Mouse (Mus musculus) mouse embryonic stem cell (cell line): Measurements from ENCODE around the gene Ralgps1.
"Not testable (repeated sequence)": the region's sequence is repeated elsewhere in the genome, so short reads cannot be mapped to it uniquely, and the experiment has no call there.

ENCODE experiments used
- in situ Hi-C, 2 experiments: fragments of 300-500 bp; cut with MboI; formaldehyde crosslinking; loops; 1 replicate in 1 of 2; 3 replicates in 1 of 2; pipeline ENCODE4 v1.14.3; 2019 to 2020; ENCODE audit warnings: low sequenced_read_pairs in 2 of 2, low pct_unique_long_range_greater_than_20kb in 1 of 2, mixed read lengths in 1 of 2; ENCODE audit not compliant: unreplicated experiment in 1 of 2

The Ralgps1 gene

GRCm38 (mm10) chr2:33137244-33137643 is 234.0 kb downstream of the Ralgps1 start:
- in situ Hi-C loops = no loop called here

- in situ Hi-C loops = no loop called here
Measured at GRCm38 (mm10) chr2:33136366-33136765, 234.9 kb downstream of the Ralgps1 start.

GRCm38 (mm10) chr2:33134766-33135490 is 236.4 kb downstream of the Ralgps1 start:
- in situ Hi-C loops = no loop called here

GRCm38 (mm10) chr2:33132306-33132705 is 239.0 kb downstream of the Ralgps1 start:
- in situ Hi-C loops = no loop called here

- in situ Hi-C loops = no loop called here
Measured at GRCm38 (mm10) chr2:33131500-33132092, 239.7 kb downstream of the Ralgps1 start, which contains the start of gene Garnl3. Gene Garnl3 (minus strand): TSS chr2:33131654.

- in situ Hi-C loops = no loop called here
Measured at GRCm38 (mm10) chr2:33130526-33131483, 240.5 kb downstream of the Ralgps1 start.

GRCm38 (mm10) chr2:33130141-33130525 is 241.2 kb downstream of the Ralgps1 start:
- in situ Hi-C loops = no loop called here

GRCm38 (mm10) chr2:33129696-33130095 is 241.6 kb downstream of the Ralgps1 start:
- in situ Hi-C loops = no loop called here

GRCm38 (mm10) chr2:33129005-33129404 is 242.3 kb downstream of the Ralgps1 start:
- in situ Hi-C loops = no loop called here

- in situ Hi-C loops = no loop called here
Measured at GRCm38 (mm10) chr2:33127271-33127670, 244.0 kb downstream of the Ralgps1 start.

GRCm38 (mm10) chr2:33122856-33123255 is 248.4 kb downstream of the Ralgps1 start:
- in situ Hi-C loops = no loop called here

- in situ Hi-C loops = no loop called here
Measured at GRCm38 (mm10) chr2:33100536-33100935, 270.8 kb downstream of the Ralgps1 start.

GRCm38 (mm10) chr2:33097326-33097725 is 274.0 kb downstream of the Ralgps1 start:
- in situ Hi-C loops = not testable (repeated sequence)

- in situ Hi-C loops = no loop called here
Measured at GRCm38 (mm10) chr2:33095221-33095671, 276.0 kb downstream of the Ralgps1 start.

GRCm38 (mm10) chr2:33090620-33091520 is 280.4 kb downstream of the Ralgps1 start:
- in situ Hi-C loops = no loop called here

- in situ Hi-C loops = not testable (repeated sequence)
Measured at GRCm38 (mm10) chr2:33090033-33090400, 281.3 kb downstream of the Ralgps1 start.

GRCm38 (mm10) chr2:33089356-33090032 is 281.8 kb downstream of the Ralgps1 start:
- in situ Hi-C loops = no loop called here
